Mouse (Mus musculus) cerebellum, adult 2 months (tissue): ENCODE results near the gene Atxn7l1. TPM values are rescaled to one million over a fixed set of nuclear protein-coding genes. Genes with fewer than 3 reads are reported as not detected.
A peak's percentile ranks its signal among the peaks of the same experiment; 100 is the strongest.

ENCODE experiments used
- DNase-seq, 2 experiments: peaks; one replicate each; pipeline ENCODE4 v3.0.0; 2021
- H3K27ac ChIP-seq: fragments of 200-500 bp; 2 replicates; pipeline ENCODE4 v1.5.1; 2012; ENCODE audit warnings: low read length, control low read depth, inconsistent platforms; ENCODE audit not compliant: insufficient read depth
- H3K27me3 ChIP-seq: fragments of 200-500 bp; 2 replicates; pipeline ENCODE4 v1.6.1; 2012; ENCODE audit warnings: inconsistent platforms, mild to moderate bottlenecking, low read length, moderate library complexity; ENCODE audit not compliant: control insufficient read depth, insufficient read depth
- H3K4me1 ChIP-seq: fragments of 200-500 bp; 2 replicates; pipeline ENCODE4 v1.6.1; 2011; ENCODE audit warnings: low read length; ENCODE audit not compliant: control insufficient read depth, insufficient read depth
- H3K4me3 ChIP-seq: fragments of 200-500 bp; replicated peaks from 2 replicates; pipeline ENCODE3; 2011; ENCODE audit warnings: mild to moderate bottlenecking, low read depth, low read length, control low read depth; ENCODE audit not compliant: insufficient read depth
- CTCF ChIP-seq: fragments of 200-500 bp; IDR thresholded peaks from 2 replicates; pipeline ENCODE4 v1.5.1; 2011; ENCODE audit warnings: low read depth, mild to moderate bottlenecking, control low read depth, low read length, moderate library complexity, borderline replicate concordance; ENCODE audit not compliant: insufficient read depth
- POLR2A ChIP-seq: fragments of 200-500 bp; IDR thresholded peaks from 2 replicates; pipeline ENCODE4 v1.6.1; 2011; ENCODE audit warnings: low read length, control low read depth, borderline replicate concordance; ENCODE audit not compliant: insufficient read depth
- WGBS: fragments of 180-500 bp; shearing (Covaris S2); methylation state at CpG from one replicate; pipeline ENCODE4 v1.1.7; 2018; 5-methylcytosine and 5-hydroxymethylcytosine counted together
- polyA plus RNA-seq: library from polyadenylated mRNA; depleted of rRNA; stranded (reverse); fragments of >200 nt; gene quantifications from 2 replicates; pipeline ENCODE4 v1.2.3, GENCODE M21; 2012

Atxn7l1 gene
- polyA plus RNA-seq, 1 experiment, result 38.7 TPM

- Histone ChIP-seq H3K4me1 (peaks cover 12% of the 10 kb centered on the region), H3K27ac (peak overlapping the region; percentile 9), H3K27me3 (no peaks in the 10 kb centered on the region), H3K4me3 (peak overlapping the region; percentile 32)
- 1% methylated on average over 14 of the region's 14 CpGs for WGBS
- TF ChIP-seq CTCF (no peak), POLR2A (0 out of 2 replicates have a peak, but pooled peaks have one; percentile 17)
- DNase-seq, result peak; percentile 87 to 93
Measured at GRCm38 (mm10) chr12:33313828-33314671, 166.6 kb downstream of the Atxn7l1 start.

GRCm38 (mm10) chr12:33314924-33315643, 167.6 kb downstream of the Atxn7l1 start:
- WGBS, result 66% methylated on average over 16 of the region's 16 CpGs
- no peak for DNase-seq
- TF ChIP-seq CTCF (no peak), POLR2A (no peak)
- H3K27ac ChIP-seq, result peak overlapping the region; percentile 9; the same call in 1 of the 2 replicates
- peak overlapping the region; percentile 32 for H3K4me3 ChIP-seq
- peaks cover 12% of the 10 kb centered on the region for H3K4me1 ChIP-seq
- no peaks in the 10 kb centered on the region for H3K27me3 ChIP-seq

- no peak for TF ChIP-seq POLR2A
- TF ChIP-seq CTCF, result no peak
- WGBS, result 91% methylated on average over 5 of the region's 5 CpGs
Measured at GRCm38 (mm10) chr12:33315804-33316203, 168.3 kb downstream of the Atxn7l1 start.

DNA sequence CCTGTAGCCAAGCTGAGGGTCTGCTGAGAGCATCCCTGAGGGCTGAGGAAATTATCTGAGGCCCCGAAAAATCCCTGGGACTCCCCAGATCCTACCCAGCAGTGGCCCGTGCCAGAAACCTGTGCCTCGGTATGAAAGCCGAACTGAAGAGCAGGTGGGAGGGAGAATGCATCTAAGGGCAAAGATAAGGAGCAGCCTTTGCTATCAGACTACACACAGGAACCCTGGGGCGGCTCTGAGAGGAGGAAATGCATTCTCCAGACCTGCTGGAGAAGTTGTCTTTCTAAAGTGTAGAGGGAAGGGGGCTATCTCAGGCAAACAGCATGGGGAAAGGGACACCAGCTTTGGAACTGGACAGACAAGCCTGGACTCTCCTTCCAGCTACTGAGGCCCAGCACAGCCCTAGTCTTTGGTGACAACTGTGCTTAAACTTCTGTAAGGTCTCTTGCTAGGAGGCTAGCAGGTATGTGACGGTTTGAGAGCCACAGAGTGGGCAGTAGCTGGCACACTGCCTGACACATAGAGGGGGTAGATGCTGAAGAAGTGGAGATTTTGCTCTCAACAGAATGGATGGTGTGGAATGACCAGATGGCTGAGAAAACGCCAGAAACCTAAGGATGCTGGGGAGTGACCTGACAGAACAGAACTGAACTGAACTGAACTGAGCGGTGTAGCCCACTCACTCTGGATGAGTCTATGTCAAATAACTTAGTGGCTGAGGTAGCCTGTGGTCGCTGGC, 170.5 kb downstream of the Atxn7l1 start:
- no peaks in the 10 kb centered on the region for H3K27me3 ChIP-seq
- H3K4me3 ChIP-seq, result no peak overlapping the region
- WGBS, result 76% methylated on average over 9 of the region's 9 CpGs
- TF ChIP-seq POLR2A (no peak), CTCF (no peak)
- DNase-seq, result no peak
- no peak overlapping the region for H3K27ac ChIP-seq
- peaks cover 12% of the 10 kb centered on the region for H3K4me1 ChIP-seq

More at GRCm38 (mm10) chr12:33315804-33316203, 168.3 kb downstream of the Atxn7l1 start:
- H3K27ac ChIP-seq, result no peak overlapping the region
- H3K4me1 ChIP-seq, result peaks cover 12% of the 10 kb centered on the region
- H3K27me3 ChIP-seq, result no peaks in the 10 kb centered on the region
- H3K4me3 ChIP-seq, result no peak overlapping the region
- no peak for DNase-seq

DNA sequence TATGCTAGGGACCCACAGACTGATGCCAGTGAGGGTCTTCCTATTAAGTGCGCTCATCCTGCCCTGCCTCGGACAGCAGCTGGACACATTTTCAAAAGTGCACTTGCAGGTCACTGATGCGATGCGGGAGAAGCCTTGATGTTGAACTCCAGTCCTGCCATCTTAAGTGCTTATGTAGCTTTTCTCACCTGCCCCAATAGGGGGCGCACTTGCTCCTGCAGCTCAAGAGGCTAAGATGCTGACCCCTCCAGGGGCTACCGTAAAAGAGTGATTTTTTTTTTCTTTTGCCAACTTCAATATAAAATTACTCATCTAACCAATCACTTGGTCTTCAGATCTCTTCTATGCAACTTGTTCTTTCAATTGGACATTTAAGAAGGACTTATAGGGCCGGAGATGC, 175.1 kb downstream of the Atxn7l1 start:
- H3K27ac ChIP-seq, result no peak overlapping the region
- TF ChIP-seq POLR2A, result no peak
- no peak for TF ChIP-seq CTCF
- 82% methylated on average over 7 of the region's 7 CpGs for WGBS
- no peaks in the 10 kb centered on the region for H3K4me1 ChIP-seq
- DNase-seq, result no peak
- H3K4me3 ChIP-seq, result no peak overlapping the region
- no peaks in the 10 kb centered on the region for H3K27me3 ChIP-seq

GRCm38 (mm10) chr12:33323821-33324220, 176.3 kb downstream of the Atxn7l1 start:
- H3K27me3 ChIP-seq, result no peaks in the 10 kb centered on the region
- no peak overlapping the region for H3K27ac ChIP-seq
- 98% methylated on average over 1 of the region's 1 CpGs for WGBS
- H3K4me3 ChIP-seq, result no peak overlapping the region
- no peaks in the 10 kb centered on the region for H3K4me1 ChIP-seq
- no peak for DNase-seq
- TF ChIP-seq POLR2A, result no peak
- no peak for TF ChIP-seq CTCF

GRCm38 (mm10) chr12:33325424-33325823, 177.9 kb downstream of the Atxn7l1 start:
- 48% methylated on average over 9 of the region's 9 CpGs for WGBS
- Histone ChIP-seq H3K27ac (no peak overlapping the region), H3K4me3 (no peak overlapping the region), H3K27me3 (no peaks in the 10 kb centered on the region), H3K4me1 (no peaks in the 10 kb centered on the region)
- no peak for DNase-seq
- TF ChIP-seq CTCF (no peak), POLR2A (no peak)
